Mouse (Mus musculus): ENCODE results near the gene Fn3krp.

GRCm38 (mm10) chr11:121467408-121467807, 46.2 kb downstream of the Fn3krp start:
- TF ChIP-seq CTCF (IDR thresholded peaks at IDR 0.05; ENCODE audit: extremely low read depth, insufficient read depth, insufficient read length, insufficient replicate concordance) (no peak), POLR2A (IDR thresholded peaks at IDR 0.05; ENCODE audit: low read depth, low read length) (no peak)

Measured in spleen, adult 2 months (tissue).